Mouse (Mus musculus) lung, postnatal 10 days (tissue): ENCODE results near the gene Slc25a3.

Source experiments
- DNase-seq: peaks from one replicate; pipeline ENCODE4 v3.0.0; 2021

The Slc25a3 gene

DNA sequence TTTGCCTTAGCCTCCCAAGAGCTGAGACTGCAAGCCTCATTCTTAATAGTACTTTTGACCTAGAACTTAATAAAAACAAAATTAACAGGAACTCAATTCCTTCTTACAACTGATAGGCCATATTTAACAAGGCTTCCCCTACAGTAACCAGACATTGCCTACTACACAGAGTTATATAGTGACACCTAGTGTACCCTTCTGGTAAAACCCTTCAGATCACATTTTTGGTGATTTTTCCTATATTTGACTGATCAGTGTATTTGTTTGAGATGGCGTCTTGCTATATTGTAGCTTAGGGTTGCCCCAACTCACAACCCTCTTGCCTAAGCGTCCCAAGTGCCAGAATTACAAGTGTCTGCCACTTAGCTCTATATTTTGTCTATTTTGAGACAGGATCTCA is 17.7 kb upstream of the Slc25a3 start:
- DNase-seq: peak; percentile 28

DNA sequence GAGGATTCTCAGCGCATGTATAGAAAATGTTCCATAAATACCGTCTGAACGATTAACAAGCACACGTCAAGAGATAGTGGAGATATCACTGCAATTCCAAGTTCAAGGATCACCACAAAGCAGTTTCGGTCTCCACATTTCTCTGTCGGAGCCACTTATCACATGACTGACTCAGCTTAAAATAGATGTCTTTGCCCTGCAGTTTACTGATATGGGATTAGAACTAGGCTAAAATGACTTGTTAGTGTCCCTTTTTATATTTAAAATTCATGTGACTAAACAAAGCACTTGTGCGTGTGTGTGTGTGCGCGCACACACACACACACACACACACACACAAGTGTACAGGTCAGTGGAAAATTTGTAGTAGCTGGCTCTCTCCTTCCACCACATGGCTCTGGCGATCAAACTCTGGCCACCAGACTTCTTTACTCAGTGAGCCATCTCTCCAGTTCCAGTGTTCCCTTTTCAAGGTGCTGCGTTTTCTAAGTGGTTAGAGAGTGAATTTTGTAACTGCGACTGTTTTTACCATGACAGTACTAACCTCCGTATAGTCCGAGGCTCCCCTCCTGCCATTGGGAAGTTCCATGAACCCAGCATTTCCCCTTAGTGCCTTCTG is 15.4 kb upstream of the Slc25a3 start:
- DNase-seq: no peak

DNA sequence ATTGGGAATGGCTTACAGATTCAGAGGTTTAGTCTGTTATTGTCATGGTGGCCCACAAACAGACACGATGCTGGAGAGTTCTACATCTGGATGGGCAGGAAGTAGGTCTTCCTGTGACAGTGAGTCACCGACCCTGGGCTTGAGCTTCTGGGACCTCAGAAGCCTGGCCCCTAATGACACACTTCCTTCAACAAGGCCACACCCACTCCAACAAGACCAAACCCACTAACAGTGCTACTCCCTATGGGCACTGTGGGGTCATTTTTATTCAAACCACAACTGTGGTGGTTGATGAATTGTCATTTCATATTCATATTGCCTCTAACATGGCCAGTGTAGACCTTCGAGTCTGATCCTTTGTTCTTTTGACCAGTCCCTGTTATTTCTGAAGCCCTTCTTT is 14.5 kb upstream of the Slc25a3 start:
- peak; percentile 26 for DNase-seq

DNA sequence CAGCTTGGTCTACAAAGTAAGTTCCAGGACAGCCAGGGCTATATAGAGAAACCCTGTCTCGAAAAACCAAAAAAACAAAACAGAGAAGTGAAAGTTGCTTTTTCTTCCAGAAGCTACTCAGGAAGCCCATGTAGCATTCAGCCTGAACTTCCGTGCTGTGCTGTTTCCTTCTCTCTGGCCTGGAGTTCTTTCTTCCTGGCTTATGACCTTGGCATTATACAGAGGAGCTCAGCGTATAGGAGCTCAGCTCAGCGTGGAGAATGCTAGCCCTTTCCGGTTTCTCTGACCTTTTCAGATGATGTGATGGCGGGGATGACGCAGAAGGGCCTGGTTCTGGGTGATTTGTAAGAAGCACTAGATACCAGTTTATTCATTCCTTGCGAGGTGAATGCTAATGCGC is 13.5 kb upstream of the Slc25a3 start:
- DNase-seq: no peak

DNA sequence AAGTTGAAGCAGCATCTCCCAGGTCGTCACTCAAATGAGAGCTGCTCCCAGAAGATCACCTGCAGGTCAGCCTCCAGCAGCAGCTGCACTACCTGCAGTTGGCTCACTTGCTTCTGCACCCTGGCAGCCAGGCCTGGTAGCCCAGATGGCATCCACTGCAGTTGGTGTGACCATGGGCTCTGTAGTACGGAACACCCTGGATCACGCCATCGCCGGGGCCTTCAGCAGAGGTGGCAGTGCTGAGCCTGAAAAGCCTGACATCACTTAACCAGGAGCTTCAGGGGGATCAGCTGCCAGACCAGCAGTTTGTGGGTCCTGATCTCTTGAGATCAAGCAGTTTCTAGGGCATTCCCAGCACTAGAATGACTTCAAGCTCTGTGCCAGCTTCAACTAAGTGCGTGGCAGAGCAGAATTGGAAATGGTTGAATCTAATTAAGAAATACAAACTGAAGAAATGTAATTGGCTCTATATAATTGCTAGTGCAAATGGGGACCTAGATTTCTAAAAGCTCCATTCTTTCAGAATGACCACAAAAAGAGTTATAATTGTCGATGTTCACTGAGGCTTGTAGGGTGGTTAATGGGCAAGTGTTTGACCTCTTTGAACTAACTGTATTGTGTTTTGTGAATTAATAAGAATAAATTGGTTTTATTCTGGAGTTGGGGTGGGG is 11.6 kb upstream of the Slc25a3 start:
- no peak for DNase-seq

DNA sequence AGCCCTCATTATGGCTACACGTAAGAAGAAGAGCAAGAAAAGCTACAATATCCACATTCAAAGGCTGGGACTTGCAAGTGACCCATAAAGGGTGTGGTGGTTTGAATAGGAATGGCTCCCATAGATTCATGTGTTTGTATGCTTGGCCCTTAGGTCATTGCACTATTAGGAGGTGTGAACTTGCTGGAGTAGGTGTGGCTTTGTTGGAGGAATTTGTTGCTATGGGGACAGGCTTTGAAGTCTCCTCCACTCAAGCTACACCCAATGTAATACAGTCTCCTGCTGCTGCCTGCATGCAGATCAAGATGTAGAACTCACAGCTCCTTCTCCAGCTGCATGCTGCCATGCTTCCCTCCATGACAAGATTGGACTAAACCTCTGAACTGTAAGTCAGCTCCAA is 7.7 kb upstream of the Slc25a3 start:
- DNase-seq: no peak

DNA sequence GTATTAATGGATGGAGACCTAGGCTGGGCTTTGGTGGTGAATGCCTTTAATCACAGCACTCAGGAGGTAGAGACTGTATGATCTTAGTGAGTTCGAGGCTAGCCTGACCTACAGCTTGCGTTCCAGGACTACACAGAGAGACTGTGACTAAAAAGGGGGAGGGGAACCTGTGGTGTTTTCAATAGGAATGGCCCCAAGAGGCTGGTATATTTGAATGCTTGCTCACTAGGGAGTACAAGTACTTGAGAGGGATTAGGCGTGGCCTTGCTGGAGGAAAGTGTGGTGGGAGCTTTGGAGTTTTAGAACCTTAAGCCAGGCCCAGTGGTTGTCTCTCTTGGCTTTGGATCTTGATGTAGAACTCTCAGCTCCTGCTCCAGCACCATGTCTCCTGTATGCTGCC is 6.9 kb upstream of the Slc25a3 start:
- no peak for DNase-seq

DNA sequence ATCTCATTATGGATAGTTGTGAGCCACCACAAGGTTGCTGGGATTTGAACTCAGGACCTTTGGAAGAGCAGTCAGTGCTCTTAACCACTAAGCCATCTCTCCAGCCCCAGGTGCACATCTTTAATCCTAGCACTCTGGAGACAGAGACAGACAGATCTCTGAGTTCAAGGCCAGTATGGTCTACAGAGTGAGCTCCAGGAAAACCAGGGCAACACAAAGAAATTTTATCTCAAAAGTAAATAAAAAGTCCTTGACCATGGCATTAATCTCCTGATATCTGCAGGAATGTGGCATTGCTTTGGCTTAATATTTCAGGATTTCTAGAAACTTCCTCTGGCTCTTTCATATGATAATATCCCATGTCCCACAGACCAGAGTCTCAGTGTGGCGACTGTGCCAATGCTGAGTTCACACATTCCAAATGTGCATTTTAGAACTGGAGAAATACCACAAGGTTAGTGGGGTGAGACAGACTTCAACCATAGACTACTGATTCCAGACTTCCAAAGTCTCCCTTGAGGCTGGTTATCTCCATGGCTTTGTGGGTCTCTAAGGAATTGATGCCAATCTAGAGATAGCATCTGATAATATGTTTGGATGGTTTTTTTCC is 4.8 kb upstream of the Slc25a3 start:
- DNase-seq: no peak

DNA sequence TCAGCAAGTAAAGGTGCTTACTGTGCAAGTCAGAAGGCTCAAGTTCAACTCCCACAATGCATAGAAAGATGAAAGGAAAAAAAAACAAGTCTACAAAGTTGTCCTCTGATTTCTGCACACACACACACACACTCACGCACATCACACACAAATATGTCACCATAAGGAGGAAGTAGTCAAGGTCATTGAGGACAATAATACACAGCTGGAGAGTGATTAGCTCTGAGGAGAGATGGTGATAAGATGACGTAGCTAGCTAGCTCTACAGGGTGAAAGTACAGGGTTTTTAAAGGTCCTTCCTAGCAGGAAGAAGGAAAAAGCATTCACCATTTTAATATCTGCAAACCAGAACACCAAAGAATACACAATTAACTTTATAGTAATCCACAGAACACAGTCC is 3.5 kb upstream of the Slc25a3 start:
- DNase-seq: no peak

DNA sequence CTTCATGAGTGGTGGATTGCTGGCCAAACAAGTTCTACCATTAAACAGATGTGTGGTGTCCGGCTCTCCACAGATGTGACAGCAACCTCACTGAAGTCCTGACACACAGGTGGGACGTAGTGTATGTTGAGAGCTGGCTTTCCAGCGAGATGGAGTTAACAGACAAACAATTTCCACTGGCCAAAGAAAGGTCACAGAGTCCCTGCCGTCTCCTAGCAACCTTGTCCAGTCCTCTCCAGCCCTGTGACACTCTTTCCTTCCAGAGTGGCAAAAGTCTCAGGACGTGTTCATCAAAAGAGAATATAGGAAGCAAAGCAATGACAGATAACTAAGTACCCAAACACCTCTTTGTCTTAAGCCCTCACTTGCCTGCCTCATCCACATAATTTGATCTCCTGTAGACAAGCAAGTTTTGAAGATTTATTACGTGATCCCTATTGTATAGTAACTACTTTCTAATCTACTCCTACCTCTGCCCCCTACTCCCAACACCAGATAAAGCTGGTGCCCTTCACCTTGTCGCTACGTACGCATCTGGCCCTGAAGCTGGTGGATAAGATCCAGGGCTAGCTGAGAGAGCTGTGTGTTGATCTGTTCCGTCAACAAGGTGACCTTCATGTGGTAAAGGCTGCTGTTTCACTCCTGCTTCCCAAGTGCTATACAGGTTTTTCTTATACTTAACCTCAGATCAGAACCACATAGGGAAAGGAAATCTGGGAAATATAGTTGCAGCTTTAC is 2.9 kb upstream of the Slc25a3 start:
- DNase-seq: no peak

DNA sequence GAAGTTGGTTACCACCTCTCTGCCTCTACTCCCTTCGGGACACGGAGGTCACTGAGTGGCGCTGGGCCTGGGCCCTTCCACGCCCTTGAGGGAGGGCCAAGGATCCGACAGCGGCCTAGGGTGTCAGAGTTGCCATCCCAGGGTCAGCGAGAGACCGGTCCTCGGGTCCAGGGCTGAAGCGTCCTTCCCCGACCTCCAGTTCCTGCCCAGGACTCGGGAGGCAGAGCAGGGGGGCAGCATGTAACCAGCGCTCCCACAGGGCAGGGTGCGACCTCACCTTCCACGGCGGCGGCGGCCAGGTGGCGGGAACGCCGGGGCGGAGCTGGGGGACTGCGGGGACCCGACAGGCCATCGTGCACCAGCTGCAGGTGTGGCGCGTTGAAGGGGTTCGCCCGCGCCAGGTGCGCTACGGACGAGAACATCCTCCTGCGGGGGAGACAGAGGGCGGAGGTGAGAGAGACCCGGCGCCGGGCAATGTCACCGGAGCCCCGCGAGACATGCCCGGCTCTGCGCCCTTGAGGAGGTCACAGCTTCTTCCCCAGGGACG is 505 bp downstream of the Slc25a3 start:
- DNase-seq: peak; percentile 58

DNA sequence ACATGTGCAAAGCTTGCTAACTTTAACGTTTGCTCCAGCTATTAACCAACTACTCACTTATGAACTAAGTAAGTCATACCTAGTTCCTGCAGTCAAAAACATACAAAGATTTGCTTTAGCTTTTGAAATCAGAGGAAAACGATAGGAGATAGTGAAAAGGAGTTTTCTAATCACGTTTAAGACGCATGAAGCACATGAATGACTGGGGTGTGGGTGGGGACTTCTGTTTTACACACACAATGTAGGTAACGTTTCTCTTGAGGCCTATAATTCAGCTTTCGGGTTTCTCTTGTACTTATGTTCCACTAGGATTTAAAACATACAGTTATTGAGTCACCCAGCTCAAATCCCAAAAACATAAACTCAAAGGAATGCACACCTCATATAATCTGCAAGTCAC is 1.2 kb downstream of the Slc25a3 start:
- DNase-seq: no peak

DNA sequence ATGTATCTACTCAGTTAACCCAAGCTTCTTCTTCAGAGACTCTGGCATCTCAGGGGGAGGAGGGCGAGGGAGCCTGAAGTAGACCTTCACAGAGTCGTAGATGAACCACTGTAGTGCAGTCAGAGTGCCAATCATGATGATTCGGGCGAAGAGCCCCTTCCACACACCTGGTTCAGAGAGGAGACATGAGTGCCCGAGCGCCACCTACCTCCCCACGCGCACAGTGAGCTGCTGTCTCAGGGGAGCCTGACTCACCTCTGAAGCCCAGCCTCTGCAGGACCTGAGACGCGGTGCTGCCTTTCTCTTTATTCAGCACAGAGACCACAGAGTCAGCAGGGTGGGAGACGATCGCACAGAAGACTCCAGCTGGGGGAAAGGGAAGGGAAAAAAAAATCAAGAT is 6.9 kb downstream of the Slc25a3 start:
- DNase-seq: no peak

DNA sequence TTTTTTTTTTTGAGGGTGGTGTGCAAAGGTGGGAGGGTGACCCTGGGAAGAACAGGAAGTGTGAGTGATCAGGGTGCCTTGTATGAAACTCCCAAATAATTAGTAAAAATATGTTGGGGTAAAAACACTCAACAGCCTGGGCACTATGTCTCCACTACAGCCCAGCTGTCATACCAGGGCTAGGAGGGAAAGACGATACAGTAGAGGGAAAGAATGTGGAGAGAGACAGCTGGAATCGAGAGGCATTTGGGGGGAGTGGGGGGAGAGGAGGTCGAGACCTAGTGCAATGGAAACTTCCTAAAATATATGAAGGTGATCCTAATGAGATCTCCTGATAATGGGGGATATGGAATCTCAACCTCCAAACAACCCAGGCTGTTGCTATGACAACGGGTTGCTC is 14.0 kb downstream of the Slc25a3 start:
- DNase-seq: no peak

DNA sequence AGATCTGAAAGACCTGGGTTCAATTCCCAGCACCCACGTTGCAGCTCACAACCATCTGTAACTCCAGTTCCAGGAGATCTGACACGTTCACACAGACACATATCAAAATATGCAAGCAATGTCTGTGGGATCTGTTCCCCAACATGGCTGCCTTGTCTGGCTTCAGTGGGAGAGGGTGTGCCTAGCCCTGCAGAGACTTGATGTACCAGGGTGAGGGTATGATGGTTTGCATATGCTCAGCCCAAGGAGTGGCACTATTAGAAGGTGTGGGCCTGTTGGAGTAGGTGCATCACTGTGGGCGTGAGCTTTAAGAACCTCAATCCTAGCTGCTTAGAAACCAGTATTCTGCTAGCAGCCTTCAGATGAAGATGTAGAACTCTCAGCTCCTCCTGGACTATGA is 17.9 kb downstream of the Slc25a3 start:
- no peak for DNase-seq

DNA sequence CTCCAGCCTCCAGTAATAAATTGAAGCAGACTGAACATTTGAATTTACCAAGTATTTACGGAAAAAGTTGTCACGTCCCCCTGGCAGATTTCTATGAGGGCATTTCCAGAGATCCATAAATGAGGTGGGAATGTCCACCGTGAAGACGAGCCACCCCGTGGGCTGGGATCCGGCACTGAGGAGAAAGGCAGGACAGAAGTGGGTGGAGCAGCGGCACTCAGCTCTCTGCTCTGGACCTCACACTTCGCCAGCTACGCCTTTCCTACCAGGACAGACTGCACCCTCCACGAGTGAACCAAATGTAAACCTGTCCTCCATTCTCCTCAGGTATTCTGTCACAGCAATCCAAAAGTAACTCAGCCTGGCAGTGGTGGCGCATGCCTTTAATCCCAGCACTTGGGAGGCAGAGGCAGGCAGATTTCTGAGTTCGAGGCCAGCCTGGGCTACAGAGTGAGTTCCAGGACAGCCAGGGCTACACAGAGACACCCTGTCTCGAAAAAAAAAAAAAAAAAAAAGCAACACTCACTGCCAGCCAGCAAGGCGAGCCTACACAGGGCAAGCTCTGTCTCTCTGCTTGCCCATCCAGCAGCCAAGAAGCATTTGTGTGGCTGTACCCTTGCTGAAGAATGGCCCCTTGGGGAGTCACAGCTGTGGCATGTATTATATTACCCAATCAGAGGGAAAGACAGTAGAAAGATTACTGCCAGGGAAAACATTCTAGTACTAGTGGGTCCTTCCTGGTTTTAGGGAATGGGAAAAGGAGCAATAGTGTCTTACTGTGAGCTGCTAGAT is 20.9 kb downstream of the Slc25a3 start:
- DNase-seq: no peak

DNA sequence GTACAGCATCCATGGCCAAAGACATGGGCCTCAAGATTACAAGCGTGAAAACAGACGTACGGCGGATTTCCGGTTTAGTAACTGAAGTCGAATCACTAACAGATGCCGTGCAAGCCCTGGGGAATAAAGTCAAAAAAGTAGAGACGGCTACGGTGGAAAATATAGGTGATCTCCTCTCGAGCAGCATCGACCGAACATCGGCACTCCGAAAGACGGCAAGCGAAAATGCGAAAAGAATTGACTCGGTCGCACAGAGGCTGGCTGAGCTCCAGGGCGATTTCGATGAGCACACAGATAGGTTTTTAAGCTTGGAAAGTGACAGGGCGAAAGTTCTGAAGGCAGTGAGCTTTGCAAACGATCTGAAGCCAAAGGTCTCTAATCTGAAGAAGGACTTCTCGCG is 21.9 kb downstream of the Slc25a3 start:
- DNase-seq: no peak

DNA sequence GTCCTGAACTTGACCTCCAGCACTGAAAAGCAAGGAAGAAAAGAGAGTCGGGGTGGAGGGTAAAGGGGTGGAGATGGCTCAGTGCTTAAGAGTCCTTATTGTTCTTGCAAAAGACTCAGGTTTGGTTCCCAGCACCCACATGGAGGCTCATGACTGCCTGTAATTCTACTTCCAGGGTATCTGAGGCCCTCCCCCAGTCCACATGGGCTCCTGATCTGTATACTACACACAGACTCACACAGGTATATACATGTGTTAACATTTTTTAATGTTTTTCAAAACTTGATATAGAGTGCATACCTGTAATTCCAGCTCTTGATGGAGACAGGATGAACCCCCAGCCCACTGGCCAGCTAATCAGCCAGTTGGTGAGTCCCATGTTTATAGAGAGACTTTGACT is 23.8 kb downstream of the Slc25a3 start:
- DNase-seq: no peak

DNA sequence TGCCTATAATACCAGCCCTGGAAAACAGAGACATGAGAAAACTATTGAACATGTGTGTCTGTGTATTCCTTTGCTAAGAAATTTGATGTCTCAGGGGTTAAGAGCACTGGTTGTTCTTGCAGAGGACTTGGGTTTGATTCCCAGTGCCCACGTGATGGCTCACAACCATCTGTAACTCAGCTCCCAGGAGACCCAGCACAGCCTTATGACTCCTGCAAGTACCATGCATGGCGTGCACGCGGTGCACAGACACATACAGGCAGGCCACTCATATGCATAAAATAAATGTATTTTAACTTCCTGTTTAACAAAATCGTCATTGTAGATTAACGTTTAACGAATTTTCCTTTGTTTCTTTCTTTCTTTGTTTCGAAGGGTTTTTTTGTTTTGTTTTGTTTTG is 25.8 kb downstream of the Slc25a3 start:
- no peak for DNase-seq

DNA sequence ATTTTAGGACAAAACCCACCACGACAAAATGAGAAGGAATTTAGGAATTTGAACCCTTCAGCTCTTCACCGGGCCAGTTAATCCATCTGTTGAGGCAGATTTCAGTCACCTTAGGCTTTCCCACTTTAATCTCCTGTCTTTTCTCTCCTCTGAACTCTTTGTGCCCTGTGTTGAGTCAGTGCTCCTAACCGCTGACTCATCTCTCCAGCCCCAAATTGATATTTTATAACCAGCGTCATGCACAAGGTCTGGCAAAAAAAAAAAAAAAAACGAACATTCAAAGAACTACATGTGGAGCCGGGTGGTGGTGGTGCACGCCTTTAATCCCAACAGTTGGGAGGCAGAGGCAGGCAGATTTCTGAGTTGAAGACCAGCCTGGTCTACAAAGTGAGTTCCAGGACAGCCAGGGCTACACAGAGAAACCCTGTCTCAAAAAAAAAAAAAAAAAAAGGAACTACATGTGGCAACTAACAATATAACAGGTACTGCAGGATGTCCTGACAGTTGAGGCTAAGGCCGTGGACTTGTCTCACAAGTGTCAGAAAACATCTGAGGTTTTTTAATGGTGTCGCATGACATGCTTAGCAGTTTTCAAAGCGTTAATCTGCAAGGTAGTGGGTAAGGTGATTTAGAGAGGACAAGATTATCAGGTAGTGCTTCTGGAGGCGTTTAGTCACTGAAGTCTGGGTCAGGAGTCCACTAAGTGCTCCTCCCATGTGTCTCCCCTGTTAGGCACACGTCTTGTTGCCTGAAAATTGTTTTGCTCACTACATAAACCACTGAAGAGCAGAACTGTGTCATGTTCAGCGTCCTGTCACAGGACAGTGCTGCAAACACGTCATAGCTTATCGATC is 29.4 kb downstream of the Slc25a3 start:
- no peak for DNase-seq

DNA sequence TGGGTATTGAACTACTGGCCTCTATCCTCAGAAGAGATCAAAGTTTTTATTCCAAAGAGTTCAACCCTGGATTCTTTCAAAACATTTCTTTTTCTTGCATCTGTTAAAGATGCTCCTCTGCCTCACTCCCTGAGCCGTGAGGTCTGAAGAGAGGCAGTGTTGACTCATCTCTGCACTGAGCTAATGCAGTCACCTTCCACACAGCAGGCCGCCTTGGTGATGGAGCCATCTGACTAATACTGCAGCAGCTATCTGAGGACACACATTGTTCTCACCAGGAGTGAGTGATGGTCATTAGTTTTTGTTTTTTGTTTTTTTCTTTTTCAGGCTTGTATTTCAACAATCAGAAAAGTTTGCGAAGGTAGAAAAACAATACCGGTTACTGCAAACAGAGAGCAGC is 31.0 kb downstream of the Slc25a3 start:
- DNase-seq: no peak

DNA sequence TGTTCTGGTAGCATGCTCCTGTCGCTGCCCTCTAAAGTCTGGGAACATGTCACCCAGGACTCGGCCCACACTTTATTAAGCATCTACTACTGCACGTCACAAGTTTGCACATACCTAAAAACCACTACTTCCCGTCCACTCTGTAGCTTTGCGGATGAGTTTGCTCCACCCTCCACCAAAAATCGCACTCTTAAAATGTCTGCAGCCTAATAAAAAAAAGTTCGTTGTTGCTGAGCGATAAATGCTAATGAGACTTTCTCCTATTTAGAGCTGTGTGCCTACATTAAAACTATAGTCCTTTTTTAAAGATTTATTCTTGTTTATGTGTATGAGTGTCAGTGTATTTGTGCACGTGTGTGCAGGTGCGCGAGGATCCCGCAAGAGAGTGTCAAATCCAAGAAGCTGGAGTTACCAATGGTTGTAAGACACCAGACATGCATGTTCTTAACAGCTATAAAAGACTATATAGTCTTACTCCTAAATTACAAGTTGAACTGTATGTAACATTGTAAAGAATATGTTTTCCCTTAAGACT is 40.4 kb downstream of the Slc25a3 start:
- DNase-seq: no peak
